Mouse (Mus musculus): ENCODE data around the gene Wdr43.

DNA sequence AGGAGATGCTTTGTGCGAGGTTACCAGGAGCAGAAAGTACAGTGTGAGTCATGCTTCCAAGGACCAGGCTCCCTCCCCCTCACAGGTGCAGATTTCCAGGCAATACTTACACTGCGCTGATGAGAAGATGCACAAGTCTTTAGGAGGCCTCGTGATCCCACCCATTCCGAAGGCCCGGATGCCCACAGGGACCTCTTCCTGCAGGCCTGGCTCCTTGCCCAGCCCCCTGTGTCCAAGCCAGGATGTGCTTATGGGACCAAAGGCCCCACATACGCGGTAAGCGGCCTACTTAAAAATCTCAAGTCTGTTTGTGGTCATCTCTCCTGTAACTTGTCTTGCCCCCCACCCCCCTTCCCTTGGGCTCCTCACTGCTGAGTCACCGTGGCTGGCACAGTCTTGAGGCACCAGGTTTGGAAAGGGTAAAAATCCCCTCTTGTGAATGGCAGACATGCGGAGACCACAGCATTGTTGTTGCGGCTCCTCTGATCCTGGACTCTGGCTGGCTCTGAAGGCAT, 75.7 kb downstream of the Wdr43 start:
- TF ChIP-seq CTCF (IDR thresholded peaks at IDR 0.05; ENCODE audit: low read depth) (no peak), EP300 (IDR thresholded peaks at IDR 0.05; ENCODE audit: low read depth) (no peak)

Data from heart, postnatal 0 days (tissue).